Mouse (Mus musculus) limb, embryonic 10.5 days (tissue): Measurements from ENCODE around the gene Cdkl3. TPM values are rescaled to one million over a fixed set of nuclear protein-coding genes. Genes with fewer than 3 reads are reported as not detected.

ENCODE experiments used
- DNase-seq: peaks from one replicate; pipeline ENCODE4 v3.0.0-alpha.2; 2017; ENCODE audit warnings: low spot score
- H3K27ac ChIP-seq: fragments of 300-500 bp; sonication (generic); 2 replicates; pipeline ENCODE4 v1.5.1; 2016; ENCODE audit warnings: mild to moderate bottlenecking
- H3K27me3 ChIP-seq: fragments of 300-500 bp; sonication (generic); 2 replicates; pipeline ENCODE4 v1.6.1; 2016; ENCODE audit warnings: low read depth, mild to moderate bottlenecking; ENCODE audit not compliant: poor library complexity, severe bottlenecking
- H3K36me3 ChIP-seq: fragments of 300-500 bp; sonication (generic); 2 replicates; pipeline ENCODE4 v1.6.1; 2016; ENCODE audit warnings: mild to moderate bottlenecking, moderate library complexity
- H3K4me1 ChIP-seq: fragments of 300-500 bp; sonication (generic); 2 replicates; pipeline ENCODE4 v1.6.1; 2016
- H3K4me3 ChIP-seq: fragments of 300-500 bp; sonication (generic); 2 replicates; pipeline ENCODE4 v1.5.1; 2016; ENCODE audit warnings: mild to moderate bottlenecking, moderate library complexity
- H3K9me3 ChIP-seq: fragments of 300-500 bp; sonication (generic); replicated peaks from 2 replicates; pipeline ENCODE4 v1.6.1; 2016; ENCODE audit warnings: mild to moderate bottlenecking
- WGBS: fragments of 180-500 bp; shearing (Covaris S2); methylation state at CpG from one replicate; pipeline ENCODE4 v1.1.7; 2016; 5-methylcytosine and 5-hydroxymethylcytosine counted together
- polyA plus RNA-seq: library from polyadenylated mRNA; unstranded; fragments of >200 nt; fragmentation: Nextera tagmentation; extraction: Ambion mirVana; gene quantifications from 2 replicates; pipeline ENCODE4 v1.2.1, GENCODE M21; 2016

Gene Cdkl3
- polyA plus RNA-seq, 1 experiment from 2014 or later: 11.8 TPM

- H3K4me3 ChIP-seq: no peak overlapping the region
- no peaks in the 10 kb centered on the region for H3K36me3 ChIP-seq
- H3K27me3 ChIP-seq: no peaks in the 10 kb centered on the region
- no peaks in the 10 kb centered on the region for H3K9me3 ChIP-seq
- no peak overlapping the region for H3K27ac ChIP-seq
- 89% methylated on average over 10 of the region's 10 CpGs for WGBS
- DNase-seq: no peak
- H3K4me1 ChIP-seq: peaks cover 18% of the 10 kb centered on the region
Observed at GRCm38 (mm10) chr11:52071768-52072167, 67.7 kb downstream of the Cdkl3 start.

GRCm38 (mm10) chr11:52073528-52074170 lies 69.6 kb downstream of the Cdkl3 start:
- Histone ChIP-seq H3K4me3 (no peak overlapping the region), H3K27me3 (no peaks in the 10 kb centered on the region), H3K27ac (no peak overlapping the region), H3K36me3 (no peaks in the 10 kb centered on the region), H3K4me1 (peaks cover 18% of the 10 kb centered on the region), H3K9me3 (no peaks in the 10 kb centered on the region)
- DNase-seq: no peak
- WGBS: 79% methylated on average over 8 of the region's 8 CpGs

GRCm38 (mm10) chr11:52074626-52075470 lies 70.8 kb downstream of the Cdkl3 start:
- no peak overlapping the region for H3K4me3 ChIP-seq
- WGBS: 72% methylated on average over 14 of the region's 14 CpGs
- peak overlapping the region; percentile 7; the same call in 1 of the 2 replicates for H3K27ac ChIP-seq
- peaks cover 18% of the 10 kb centered on the region for H3K4me1 ChIP-seq
- H3K36me3 ChIP-seq: no peaks in the 10 kb centered on the region
- no peaks in the 10 kb centered on the region for H3K9me3 ChIP-seq
- DNase-seq: no peak
- H3K27me3 ChIP-seq: no peaks in the 10 kb centered on the region

GRCm38 (mm10) chr11:52075794-52076633 lies 72.0 kb downstream of the Cdkl3 start:
- Histone ChIP-seq H3K4me3 (no peak overlapping the region), H3K36me3 (no peaks in the 10 kb centered on the region), H3K27ac (0 out of 2 replicates have a peak overlapping the region, but pooled peaks have one; percentile 46), H3K4me1 (peaks cover 23% of the 10 kb centered on the region), H3K27me3 (no peaks in the 10 kb centered on the region), H3K9me3 (no peaks in the 10 kb centered on the region)
- 67% methylated on average over 19 of the region's 19 CpGs for WGBS
- DNase-seq: no peak

DNA sequence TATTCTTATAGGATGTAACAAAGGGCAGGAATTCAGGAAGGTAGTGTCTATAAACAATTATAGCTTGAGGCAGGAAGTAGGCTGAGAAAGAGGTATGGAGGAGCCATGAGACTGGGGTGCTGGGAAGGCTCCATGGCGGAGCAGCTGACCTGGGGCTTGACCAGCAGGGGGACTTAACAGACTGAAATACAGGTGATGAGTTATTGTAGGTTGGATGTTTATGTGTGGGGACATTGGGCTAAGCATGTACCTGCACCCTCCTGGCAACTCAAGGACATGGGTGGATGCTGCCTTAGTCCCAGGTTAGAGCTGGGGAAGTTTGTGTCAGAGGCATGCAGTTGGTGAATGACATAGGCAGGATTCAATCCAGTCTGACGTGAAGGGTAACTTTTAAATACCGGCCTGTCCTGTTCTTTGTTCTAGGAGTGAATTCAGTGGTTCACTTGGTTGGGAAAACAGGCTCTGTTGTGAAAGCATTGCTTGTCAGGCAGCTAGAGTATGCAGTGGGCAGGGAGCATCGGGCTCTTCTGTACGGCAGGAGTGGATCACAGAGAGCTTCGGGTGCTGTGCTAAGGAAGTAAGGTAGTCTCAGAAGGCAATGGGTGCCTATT lies 72.8 kb downstream of the Cdkl3 start:
- Histone ChIP-seq H3K36me3 (no peaks in the 10 kb centered on the region), H3K4me1 (peaks cover 23% of the 10 kb centered on the region), H3K4me3 (no peak overlapping the region), H3K9me3 (no peaks in the 10 kb centered on the region), H3K27ac (no peak overlapping the region), H3K27me3 (no peaks in the 10 kb centered on the region)
- WGBS: 90% methylated on average over 6 of the region's 6 CpGs
- no peak for DNase-seq

DNA sequence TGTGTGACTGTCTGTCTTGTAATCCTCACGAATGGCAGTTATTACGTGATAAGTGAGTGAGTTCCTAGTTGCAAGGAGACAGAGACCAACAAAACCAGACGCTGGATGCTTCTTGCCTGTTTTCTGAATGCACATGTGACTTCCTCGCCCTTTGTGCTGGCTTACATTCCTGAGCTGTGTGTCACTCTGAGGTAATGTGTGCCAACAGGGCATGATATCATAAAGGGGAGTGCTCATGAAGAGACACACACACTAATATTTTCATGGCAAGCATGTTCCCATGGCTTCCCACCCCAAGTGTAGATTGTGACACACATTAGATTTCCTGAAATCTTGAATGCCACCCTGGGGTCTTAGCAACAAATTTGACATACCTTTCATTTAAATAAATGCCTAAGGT lies 73.9 kb downstream of the Cdkl3 start:
- no peak for DNase-seq
- Histone ChIP-seq H3K36me3 (no peaks in the 10 kb centered on the region), H3K9me3 (no peaks in the 10 kb centered on the region), H3K4me1 (peaks cover 23% of the 10 kb centered on the region), H3K27me3 (no peaks in the 10 kb centered on the region), H3K27ac (no peak overlapping the region), H3K4me3 (no peak overlapping the region)
- WGBS: 87% methylated on average over 4 of the region's 4 CpGs

DNA sequence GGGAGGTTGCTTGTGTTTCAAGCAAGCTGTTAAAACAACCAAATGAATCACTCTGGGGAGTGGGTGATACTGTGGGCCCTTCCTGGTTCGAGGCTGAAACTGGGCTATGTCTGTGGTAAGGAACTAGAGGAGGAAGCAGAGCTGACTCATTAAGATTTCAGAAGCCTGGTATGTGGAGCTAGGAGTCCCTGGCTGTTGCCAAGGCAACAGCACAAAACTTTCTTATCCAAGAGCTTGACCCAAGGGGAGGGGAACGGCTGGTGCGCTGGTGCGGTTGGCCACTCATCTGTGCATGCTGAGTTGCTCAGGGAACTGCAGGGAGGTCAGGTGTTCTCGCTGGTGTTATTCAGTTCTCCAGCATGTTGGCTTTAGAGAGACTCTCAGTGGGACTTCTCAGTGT lies 76.0 kb downstream of the Cdkl3 start:
- Histone ChIP-seq H3K36me3 (no peaks in the 10 kb centered on the region), H3K27ac (no peak overlapping the region), H3K4me3 (no peak overlapping the region), H3K4me1 (peaks cover 23% of the 10 kb centered on the region), H3K9me3 (no peaks in the 10 kb centered on the region), H3K27me3 (no peaks in the 10 kb centered on the region)
- 55% methylated on average over 5 of the region's 5 CpGs for WGBS
- no peak for DNase-seq

- no peak for DNase-seq
- H3K36me3 ChIP-seq: no peaks in the 10 kb centered on the region
- no peak overlapping the region for H3K27ac ChIP-seq
- 97% methylated on average over 2 of the region's 2 CpGs for WGBS
- no peaks in the 10 kb centered on the region for H3K9me3 ChIP-seq
- H3K4me3 ChIP-seq: no peak overlapping the region
- no peaks in the 10 kb centered on the region for H3K27me3 ChIP-seq
- peaks cover 16% of the 10 kb centered on the region for H3K4me1 ChIP-seq
Observed at GRCm38 (mm10) chr11:52080656-52081055, 76.6 kb downstream of the Cdkl3 start.

GRCm38 (mm10) chr11:52085857-52086203 lies 81.8 kb downstream of the Cdkl3 start:
- Histone ChIP-seq H3K4me3 (no peak overlapping the region), H3K4me1 (peaks cover 13% of the 10 kb centered on the region), H3K27ac (no peak overlapping the region), H3K27me3 (no peaks in the 10 kb centered on the region), H3K36me3 (no peaks in the 10 kb centered on the region), H3K9me3 (no peaks in the 10 kb centered on the region)
- DNase-seq: no peak
- 77% methylated on average over 4 of the region's 4 CpGs for WGBS

- DNase-seq: no peak
- Histone ChIP-seq H3K4me3 (no peak overlapping the region), H3K36me3 (no peaks in the 10 kb centered on the region), H3K4me1 (peaks cover 13% of the 10 kb centered on the region), H3K27ac (no peak overlapping the region), H3K27me3 (no peaks in the 10 kb centered on the region), H3K9me3 (no peaks in the 10 kb centered on the region)
- 77% methylated on average over 9 of the region's 9 CpGs for WGBS
Observed at GRCm38 (mm10) chr11:52086204-52086864, 82.3 kb downstream of the Cdkl3 start.

GRCm38 (mm10) chr11:52089291-52089690 lies 85.3 kb downstream of the Cdkl3 start:
- DNase-seq: no peak
- peaks cover 13% of the 10 kb centered on the region for H3K4me1 ChIP-seq
- H3K27ac ChIP-seq: no peak overlapping the region; the same call in 1 of the 2 replicates
- WGBS: 70% methylated on average over 8 of the region's 8 CpGs
- no peaks in the 10 kb centered on the region for H3K9me3 ChIP-seq
- H3K36me3 ChIP-seq: no peaks in the 10 kb centered on the region
- no peak overlapping the region for H3K4me3 ChIP-seq
- H3K27me3 ChIP-seq: no peaks in the 10 kb centered on the region

- peaks cover 13% of the 10 kb centered on the region for H3K4me1 ChIP-seq
- H3K36me3 ChIP-seq: no peaks in the 10 kb centered on the region
- no peak overlapping the region for H3K27ac ChIP-seq
- H3K4me3 ChIP-seq: no peak overlapping the region
- WGBS: 91% methylated on average over 9 of the region's 9 CpGs
- no peaks in the 10 kb centered on the region for H3K27me3 ChIP-seq
- no peaks in the 10 kb centered on the region for H3K9me3 ChIP-seq
- no peak for DNase-seq
Observed at GRCm38 (mm10) chr11:52091261-52091660, 87.2 kb downstream of the Cdkl3 start.
